Mouse (Mus musculus) forebrain, embryonic 12.5 days (tissue): Measurements from ENCODE around the gene Osbpl10. TPM values are rescaled to one million over a fixed set of nuclear protein-coding genes. Genes with fewer than 3 reads are reported as not detected.
A peak's percentile ranks its signal among the peaks of the same experiment; 100 is the strongest.

Source experiments
- ATAC-seq: fragments of 200-750 bp; cut with Nextera tagmentation; 2 replicates; pipeline ENCODE4 v1.8.0; 2017; ENCODE audit warnings: moderate TSS enrichment; ENCODE audit not compliant: low FRiP score
- H3K27ac ChIP-seq: fragments of 300-500 bp; sonication (generic); 2 replicates; pipeline ENCODE4 v1.5.1; 2016; ENCODE audit warnings: mild to moderate bottlenecking
- H3K27me3 ChIP-seq: fragments of 300-500 bp; sonication (generic); 2 replicates; pipeline ENCODE4 v1.6.1; 2016; ENCODE audit warnings: mild to moderate bottlenecking
- H3K36me3 ChIP-seq: fragments of 300-500 bp; sonication (generic); replicated peaks from 2 replicates; pipeline ENCODE4 v1.6.1; 2016; ENCODE audit warnings: mild to moderate bottlenecking
- H3K4me1 ChIP-seq: fragments of 300-500 bp; sonication (generic); 2 replicates; pipeline ENCODE4 v1.6.1; 2016
- H3K4me2 ChIP-seq: fragments of 300-500 bp; sonication (generic); 2 replicates; pipeline ENCODE4 v1.6.1; 2016; ENCODE audit warnings: mild to moderate bottlenecking, moderate library complexity
- H3K4me3 ChIP-seq: fragments of 300-500 bp; sonication (generic); replicated peaks from 2 replicates; pipeline ENCODE4 v1.5.1; 2016; ENCODE audit warnings: mild to moderate bottlenecking
- H3K9ac ChIP-seq: fragments of 300-500 bp; sonication (generic); 2 replicates; pipeline ENCODE4 v1.6.1; 2016; ENCODE audit warnings: mild to moderate bottlenecking
- H3K9me3 ChIP-seq: fragments of 300-500 bp; sonication (generic); 2 replicates; pipeline ENCODE4 v1.6.1; 2016
- WGBS: fragments of 180-500 bp; shearing (Covaris S2); methylation state at CpG from one replicate; pipeline ENCODE4 v1.1.7; 2016; 5-methylcytosine and 5-hydroxymethylcytosine counted together
- polyA plus RNA-seq: library from polyadenylated mRNA; unstranded; fragments of >200 nt; fragmentation: Nextera tagmentation; extraction: Ambion mirVana; gene quantifications from 2 replicates; pipeline ENCODE4 v1.2.1, GENCODE M21; 2016

The Osbpl10 gene
- polyA plus RNA-seq, 1 experiment from 2014 or later, result 1.6 TPM

DNA sequence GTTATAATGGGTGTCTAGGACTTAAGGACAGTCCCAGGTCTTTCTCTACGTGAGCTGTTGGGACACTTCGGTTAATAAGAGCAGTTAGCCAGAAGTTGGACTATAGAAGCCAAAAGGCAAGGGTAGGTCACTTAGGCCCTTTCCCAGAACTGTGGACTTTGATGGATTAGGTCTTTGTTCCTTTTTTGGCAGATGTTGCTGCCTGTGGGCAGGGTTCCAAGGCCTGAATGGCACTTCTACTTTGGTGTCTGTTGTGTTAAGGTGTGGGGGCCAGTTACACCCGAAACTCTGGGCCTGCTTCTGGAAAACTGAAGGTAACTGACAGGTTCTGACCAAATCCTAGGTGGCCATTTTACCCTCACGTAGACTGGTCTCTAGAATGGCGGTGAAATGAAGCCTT is 141.9 kb downstream of the Osbpl10 start:
- no peak; the same call in 1 of the 2 replicates for ATAC-seq
- Histone ChIP-seq H3K9ac (no peak overlapping the region), H3K4me1 (peaks cover 13% of the 10 kb centered on the region), H3K27me3 (no peaks in the 10 kb centered on the region), H3K36me3 (no peaks in the 10 kb centered on the region), H3K4me2 (no peak overlapping the region), H3K4me3 (no peak overlapping the region), H3K27ac (0 out of 2 replicates have a peak overlapping the region, but pooled peaks have one; percentile 51), H3K9me3 (no peaks in the 10 kb centered on the region)
- WGBS, result 87% methylated on average over 5 of the region's 5 CpGs

GRCm38 (mm10) chr9:115120678-115121224 is 142.4 kb downstream of the Osbpl10 start:
- peak; percentile 57; the same call in 1 of the 2 replicates for ATAC-seq
- H3K27ac ChIP-seq, result peak overlapping the region; percentile 51
- no peak overlapping the region for H3K4me2 ChIP-seq
- H3K4me1 ChIP-seq, result peaks cover 13% of the 10 kb centered on the region
- no peak overlapping the region for H3K9ac ChIP-seq
- no peaks in the 10 kb centered on the region for H3K36me3 ChIP-seq
- H3K4me3 ChIP-seq, result no peak overlapping the region
- no peaks in the 10 kb centered on the region for H3K27me3 ChIP-seq
- no peaks in the 10 kb centered on the region for H3K9me3 ChIP-seq
- 70% methylated on average over 17 of the region's 17 CpGs for WGBS

DNA sequence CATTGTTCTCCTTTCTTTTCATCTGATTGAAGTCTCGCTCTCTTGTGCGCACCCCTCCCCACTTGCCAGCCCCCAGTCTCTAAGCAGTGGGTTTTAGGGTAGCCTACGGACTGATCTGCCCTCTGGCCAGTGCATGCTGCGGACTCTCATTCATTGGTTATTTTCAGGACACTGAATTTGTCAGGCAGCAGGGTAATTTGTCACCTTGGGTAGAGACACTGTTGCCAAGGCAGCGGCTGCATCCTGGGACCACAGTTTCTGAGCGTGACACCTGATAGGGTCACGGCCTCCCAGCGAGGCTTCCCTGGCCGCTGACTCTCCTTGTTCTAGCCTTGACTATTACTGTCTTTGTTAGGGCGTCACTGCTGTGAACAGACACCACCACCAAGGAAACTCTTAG is 149.0 kb downstream of the Osbpl10 start:
- ATAC-seq, result no peak
- no peak overlapping the region for H3K4me2 ChIP-seq
- H3K9me3 ChIP-seq, result no peaks in the 10 kb centered on the region
- H3K4me3 ChIP-seq, result no peak overlapping the region
- H3K36me3 ChIP-seq, result no peaks in the 10 kb centered on the region
- H3K4me1 ChIP-seq, result peaks cover 7% of the 10 kb centered on the region
- 48% methylated on average over 10 of the region's 10 CpGs for WGBS
- H3K27ac ChIP-seq, result no peak overlapping the region
- H3K9ac ChIP-seq, result no peak overlapping the region
- H3K27me3 ChIP-seq, result no peaks in the 10 kb centered on the region

GRCm38 (mm10) chr9:115133926-115134325 is 155.6 kb downstream of the Osbpl10 start:
- Histone ChIP-seq H3K27me3 (no peaks in the 10 kb centered on the region), H3K4me2 (no peak overlapping the region), H3K4me3 (no peak overlapping the region), H3K9me3 (no peaks in the 10 kb centered on the region), H3K27ac (no peak overlapping the region), H3K9ac (no peak overlapping the region), H3K36me3 (no peaks in the 10 kb centered on the region), H3K4me1 (0 out of 2 replicates have a peak, but pooled peaks cover 4% of the 10 kb centered on the region)
- WGBS, result 65% methylated on average over 2 of the region's 2 CpGs
- ATAC-seq, result no peak

DNA sequence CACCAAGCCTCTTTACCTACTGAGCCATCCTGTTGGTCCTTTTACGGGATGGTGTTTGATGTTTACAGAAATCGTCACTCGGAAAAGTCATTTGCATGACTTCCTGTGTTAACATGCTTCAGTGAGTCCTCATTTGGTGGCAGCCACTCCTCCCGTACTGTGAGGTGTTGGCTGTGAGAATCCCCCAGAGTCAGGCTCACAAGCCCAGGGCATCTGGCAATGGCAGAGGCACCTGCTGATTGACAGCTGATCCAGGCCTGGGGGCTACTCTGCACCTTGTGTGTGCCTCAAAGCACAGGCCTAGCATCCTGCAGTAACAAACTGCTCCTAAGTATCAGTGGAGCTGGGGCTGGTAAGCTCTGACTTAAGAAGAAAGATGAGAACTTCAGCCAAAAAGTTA is 156.4 kb downstream of the Osbpl10 start:
- Histone ChIP-seq H3K27ac (no peak overlapping the region), H3K9me3 (no peaks in the 10 kb centered on the region), H3K4me2 (no peak overlapping the region), H3K9ac (no peak overlapping the region), H3K27me3 (no peaks in the 10 kb centered on the region), H3K4me3 (no peak overlapping the region), H3K36me3 (no peaks in the 10 kb centered on the region), H3K4me1 (0 out of 2 replicates have a peak, but pooled peaks cover 4% of the 10 kb centered on the region)
- ATAC-seq, result no peak
- 70% methylated on average over 4 of the region's 4 CpGs for WGBS

GRCm38 (mm10) chr9:115135352-115135751 is 157.0 kb downstream of the Osbpl10 start:
- no peak for ATAC-seq
- H3K27ac ChIP-seq, result no peak overlapping the region
- WGBS, result 86% methylated on average over 8 of the region's 8 CpGs
- H3K36me3 ChIP-seq, result no peaks in the 10 kb centered on the region
- H3K9ac ChIP-seq, result no peak overlapping the region
- no peaks in the 10 kb centered on the region for H3K27me3 ChIP-seq
- H3K9me3 ChIP-seq, result no peaks in the 10 kb centered on the region
- H3K4me3 ChIP-seq, result no peak overlapping the region
- H3K4me1 ChIP-seq, result 0 out of 2 replicates have a peak, but pooled peaks cover 4% of the 10 kb centered on the region
- no peak overlapping the region for H3K4me2 ChIP-seq

DNA sequence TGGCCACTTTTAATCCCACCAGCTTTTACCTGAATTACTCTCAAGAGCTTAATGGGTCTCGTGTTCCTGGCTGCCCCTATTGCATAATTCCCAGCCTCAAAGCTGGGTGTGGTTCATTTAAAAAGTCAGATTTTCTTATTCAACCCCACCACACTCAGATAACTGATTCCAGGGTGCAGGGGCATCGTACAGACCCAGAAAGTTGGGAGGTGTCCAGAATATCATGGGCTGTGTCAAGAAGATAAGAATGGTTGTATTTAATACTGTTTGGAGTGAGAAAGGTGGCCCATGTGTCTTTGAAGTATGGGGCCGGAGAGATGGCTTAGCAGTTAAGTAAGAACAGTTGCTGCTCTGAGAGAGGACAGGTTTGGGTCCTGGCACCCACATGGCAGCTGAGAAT is 159.5 kb downstream of the Osbpl10 start:
- H3K4me1 ChIP-seq, result 0 out of 2 replicates have a peak, but pooled peaks cover 4% of the 10 kb centered on the region
- WGBS, result 69% methylated on average over 3 of the region's 3 CpGs
- H3K4me2 ChIP-seq, result no peak overlapping the region
- H3K4me3 ChIP-seq, result no peak overlapping the region
- H3K27me3 ChIP-seq, result no peaks in the 10 kb centered on the region
- H3K9me3 ChIP-seq, result no peaks in the 10 kb centered on the region
- H3K27ac ChIP-seq, result no peak overlapping the region
- ATAC-seq, result no peak
- H3K36me3 ChIP-seq, result no peaks in the 10 kb centered on the region
- no peak overlapping the region for H3K9ac ChIP-seq

- H3K27ac ChIP-seq, result no peak overlapping the region
- no peaks in the 10 kb centered on the region for H3K27me3 ChIP-seq
- H3K4me3 ChIP-seq, result no peak overlapping the region
- no peaks in the 10 kb centered on the region for H3K36me3 ChIP-seq
- no peak for ATAC-seq
- WGBS, result 83% methylated on average over 14 of the region's 14 CpGs
- no peaks in the 10 kb centered on the region for H3K9me3 ChIP-seq
- no peak overlapping the region for H3K4me2 ChIP-seq
- H3K4me1 ChIP-seq, result 0 out of 2 replicates have a peak, but pooled peaks cover 4% of the 10 kb centered on the region
- H3K9ac ChIP-seq, result no peak overlapping the region
These were observed 161.4 kb downstream of the Osbpl10 start for GRCm38 (mm10) chr9:115139597-115140332.

GRCm38 (mm10) chr9:115147141-115147540 is 168.8 kb downstream of the Osbpl10 start:
- Histone ChIP-seq H3K9me3 (no peaks in the 10 kb centered on the region), H3K4me3 (no peak overlapping the region), H3K27ac (no peak overlapping the region), H3K4me1 (no peaks in the 10 kb centered on the region), H3K27me3 (no peaks in the 10 kb centered on the region), H3K9ac (no peak overlapping the region), H3K36me3 (no peaks in the 10 kb centered on the region), H3K4me2 (no peak overlapping the region)
- no peak for ATAC-seq
- whole genome bisulfite sequencing, result 89% methylated on average over 5 of the region's 5 CpGs

- WGBS, result 82% methylated on average over 13 of the region's 13 CpGs
- no peak overlapping the region for H3K4me2 ChIP-seq
- no peaks in the 10 kb centered on the region for H3K4me1 ChIP-seq
- no peak overlapping the region for H3K9ac ChIP-seq
- H3K9me3 ChIP-seq, result no peaks in the 10 kb centered on the region
- no peak for ATAC-seq
- no peaks in the 10 kb centered on the region for H3K36me3 ChIP-seq
- H3K27me3 ChIP-seq, result no peaks in the 10 kb centered on the region
- H3K27ac ChIP-seq, result no peak overlapping the region
- H3K4me3 ChIP-seq, result no peak overlapping the region
These were observed 169.4 kb downstream of the Osbpl10 start for GRCm38 (mm10) chr9:115147586-115148355.

- no peak overlapping the region for H3K27ac ChIP-seq
- no peak overlapping the region for H3K4me3 ChIP-seq
- 94% methylated on average over 18 of the region's 18 CpGs for whole genome bisulfite sequencing
- no peak overlapping the region for H3K9ac ChIP-seq
- H3K27me3 ChIP-seq, result no peaks in the 10 kb centered on the region
- no peaks in the 10 kb centered on the region for H3K36me3 ChIP-seq
- ATAC-seq, result no peak
- no peak overlapping the region for H3K4me2 ChIP-seq
- H3K4me1 ChIP-seq, result no peaks in the 10 kb centered on the region
- H3K9me3 ChIP-seq, result no peaks in the 10 kb centered on the region
These were observed 170.8 kb downstream of the Osbpl10 start for GRCm38 (mm10) chr9:115149011-115149756.

GRCm38 (mm10) chr9:115161591-115161990 is 183.2 kb downstream of the Osbpl10 start:
- no peaks in the 10 kb centered on the region for H3K36me3 ChIP-seq
- H3K4me2 ChIP-seq, result no peak overlapping the region
- no peaks in the 10 kb centered on the region for H3K9me3 ChIP-seq
- H3K4me1 ChIP-seq, result no peaks in the 10 kb centered on the region
- H3K27me3 ChIP-seq, result no peaks in the 10 kb centered on the region
- 79% methylated on average over 5 of the region's 5 CpGs for WGBS
- ATAC-seq, result no peak
- no peak overlapping the region for H3K4me3 ChIP-seq
- no peak overlapping the region for H3K27ac ChIP-seq
- no peak overlapping the region for H3K9ac ChIP-seq
